Mouse (Mus musculus): ENCODE measurements at regions not wholly inside any gene's neighbourhood (a gene's known extent, or its start where the extent isn't known, plus 50 kb on each side); places are given as distances from the start of the nearest gene placed in this dataset.

GRCm38 (mm10) chr5:49641206-49641830 lies 116.6 kb upstream of the Kcnip4 start:
- no peak for DNase-seq (ENCODE audit: low spot score)
- no peaks in the 10 kb centered on the region for H3K4me1 ChIP-seq (replicated peaks; ENCODE audit: control insufficient read depth, insufficient read depth, low read length)
- WGBS: 85% methylated on average over 12 of the region's 12 CpGs
- no peak overlapping the region for H3K9ac ChIP-seq (ENCODE audit: low read depth, low read length)
- ATAC-seq (ENCODE audit: low FRiP score): no peak
- H3K4me3 ChIP-seq (ENCODE audit: low read depth, low read length): no peak overlapping the region
- H3K27ac ChIP-seq (ENCODE audit: low read depth, low read length): no peak overlapping the region
- no peaks in the 10 kb centered on the region for H3K27me3 ChIP-seq (ENCODE audit: control insufficient read depth, insufficient read depth, low read length)
- H3K36me3 ChIP-seq (ENCODE audit: control insufficient read depth, insufficient read depth, low read length): no peaks in the 10 kb centered on the region
- H3K4me2 ChIP-seq (replicated peaks; ENCODE audit: low read depth, low read length): no peak overlapping the region
- H3K9me3 ChIP-seq (ENCODE audit: control insufficient read depth, low read length): no peaks in the 10 kb centered on the region

- Histone ChIP-seq H3K4me3 (ENCODE audit: low read depth, low read length) (no peak overlapping the region), H3K36me3 (ENCODE audit: control insufficient read depth, insufficient read depth, low read length) (no peaks in the 10 kb centered on the region), H3K9ac (ENCODE audit: low read depth, low read length) (no peak overlapping the region), H3K27ac (ENCODE audit: low read depth, low read length) (no peak overlapping the region), H3K4me1 (replicated peaks; ENCODE audit: control insufficient read depth, insufficient read depth, low read length) (no peaks in the 10 kb centered on the region), H3K4me2 (replicated peaks; ENCODE audit: low read depth, low read length) (no peak overlapping the region), H3K9me3 (ENCODE audit: control insufficient read depth, low read length) (no peaks in the 10 kb centered on the region), H3K27me3 (ENCODE audit: control insufficient read depth, insufficient read depth, low read length) (no peaks in the 10 kb centered on the region)
- WGBS: 95% methylated on average over 4 of the region's 4 CpGs
- ATAC-seq (ENCODE audit: low FRiP score) (no peak), DNase-seq (ENCODE audit: low spot score) (no peak)
Measured at GRCm38 (mm10) chr5:49639637-49640036, 114.9 kb upstream of the Kcnip4 start.

- DNase-seq (ENCODE audit: low spot score): no peak
- WGBS: 95% methylated on average over 1 of the region's 1 CpGs
- Histone ChIP-seq H3K9ac (ENCODE audit: low read depth, low read length) (no peak overlapping the region), H3K9me3 (ENCODE audit: control insufficient read depth, low read length) (no peaks in the 10 kb centered on the region), H3K4me3 (ENCODE audit: low read depth, low read length) (no peak overlapping the region), H3K27ac (ENCODE audit: low read depth, low read length) (no peak overlapping the region), H3K4me2 (replicated peaks; ENCODE audit: low read depth, low read length) (no peak overlapping the region), H3K36me3 (ENCODE audit: control insufficient read depth, insufficient read depth, low read length) (no peaks in the 10 kb centered on the region), H3K4me1 (replicated peaks; ENCODE audit: control insufficient read depth, insufficient read depth, low read length) (no peaks in the 10 kb centered on the region), H3K27me3 (ENCODE audit: control insufficient read depth, insufficient read depth, low read length) (no peaks in the 10 kb centered on the region)
- no peak for ATAC-seq (ENCODE audit: low FRiP score)
Measured at GRCm38 (mm10) chr5:49620152-49620551, 95.4 kb upstream of the Kcnip4 start.

- WGBS: 29% methylated on average over 1 of the region's 1 CpGs
- Histone ChIP-seq H3K9me3 (ENCODE audit: control insufficient read depth, low read length) (no peaks in the 10 kb centered on the region), H3K9ac (ENCODE audit: low read depth, low read length) (no peak overlapping the region), H3K27me3 (ENCODE audit: control insufficient read depth, insufficient read depth, low read length) (no peaks in the 10 kb centered on the region), H3K4me3 (ENCODE audit: low read depth, low read length) (no peak overlapping the region), H3K4me1 (replicated peaks; ENCODE audit: control insufficient read depth, insufficient read depth, low read length) (no peaks in the 10 kb centered on the region), H3K27ac (ENCODE audit: low read depth, low read length) (no peak overlapping the region), H3K36me3 (ENCODE audit: control insufficient read depth, insufficient read depth, low read length) (no peaks in the 10 kb centered on the region), H3K4me2 (replicated peaks; ENCODE audit: low read depth, low read length) (no peak overlapping the region)
- DNase-seq (ENCODE audit: low spot score): no peak
- no peak for ATAC-seq (ENCODE audit: low FRiP score)
Measured at GRCm38 (mm10) chr5:49606761-49607160, 82.1 kb upstream of the Kcnip4 start.

GRCm38 (mm10) chr5:49580777-49581176 lies 56.1 kb upstream of the Kcnip4 start:
- H3K27me3 ChIP-seq (ENCODE audit: control insufficient read depth, insufficient read depth, low read length): no peaks in the 10 kb centered on the region
- WGBS: 87% methylated on average over 3 of the region's 3 CpGs
- H3K4me3 ChIP-seq (ENCODE audit: low read depth, low read length): no peak overlapping the region
- no peaks in the 10 kb centered on the region for H3K36me3 ChIP-seq (ENCODE audit: control insufficient read depth, insufficient read depth, low read length)
- no peak overlapping the region for H3K9ac ChIP-seq (ENCODE audit: low read depth, low read length)
- no peaks in the 10 kb centered on the region for H3K9me3 ChIP-seq (ENCODE audit: control insufficient read depth, low read length)
- no peaks in the 10 kb centered on the region for H3K4me1 ChIP-seq (replicated peaks; ENCODE audit: control insufficient read depth, insufficient read depth, low read length)
- no peak for ATAC-seq (ENCODE audit: low FRiP score)
- H3K27ac ChIP-seq (ENCODE audit: low read depth, low read length): no peak overlapping the region
- no peak overlapping the region for H3K4me2 ChIP-seq (replicated peaks; ENCODE audit: low read depth, low read length)
- no peak for DNase-seq (ENCODE audit: low spot score)

- ATAC-seq (ENCODE audit: low FRiP score): no peak
- no peak overlapping the region for H3K4me3 ChIP-seq (ENCODE audit: low read depth, low read length)
- H3K36me3 ChIP-seq (ENCODE audit: control insufficient read depth, insufficient read depth, low read length): no peaks in the 10 kb centered on the region
- H3K4me1 ChIP-seq (replicated peaks; ENCODE audit: control insufficient read depth, insufficient read depth, low read length): no peaks in the 10 kb centered on the region
- no peak overlapping the region for H3K27ac ChIP-seq (ENCODE audit: low read depth, low read length)
- H3K27me3 ChIP-seq (ENCODE audit: control insufficient read depth, insufficient read depth, low read length): no peaks in the 10 kb centered on the region
- 69% methylated on average over 2 of the region's 2 CpGs for WGBS
- H3K9ac ChIP-seq (ENCODE audit: low read depth, low read length): no peak overlapping the region
- no peak for DNase-seq (ENCODE audit: low spot score)
- H3K4me2 ChIP-seq (replicated peaks; ENCODE audit: low read depth, low read length): no peak overlapping the region
- H3K9me3 ChIP-seq (ENCODE audit: control insufficient read depth, low read length): no peaks in the 10 kb centered on the region
Measured at GRCm38 (mm10) chr5:49575901-49576300, 51.2 kb upstream of the Kcnip4 start.

Data from hindbrain, embryonic 11.5 days (tissue).